Mouse (Mus musculus) bone marrow macrophage, adult 2 months (primary cell): ENCODE data around the gene Med27. TPM values are rescaled to one million over a fixed set of nuclear protein-coding genes. Genes with fewer than 3 reads are reported as not detected.

Experiments
- H3K27ac ChIP-seq: 2 replicates; pipeline ENCODE4 v1.5.1; 2012; ENCODE audit warnings: low read depth, low read length; ENCODE audit not compliant: insufficient read depth
- H3K4me1 ChIP-seq: 2 replicates; pipeline ENCODE4 v1.6.1; 2012; ENCODE audit warnings: low read length; ENCODE audit not compliant: control insufficient read depth, insufficient read depth
- H3K4me3 ChIP-seq: 2 replicates; pipeline ENCODE4 v1.5.1; 2012; ENCODE audit warnings: mild to moderate bottlenecking, low read length, moderate library complexity; ENCODE audit not compliant: insufficient read depth
- CTCF ChIP-seq: IDR thresholded peaks from 2 replicates; pipeline ENCODE4 v1.5.1; 2012; ENCODE audit warnings: low read depth, mild to moderate bottlenecking, low read length, moderate library complexity
- POLR2A ChIP-seq: IDR thresholded peaks from 2 replicates; pipeline ENCODE4 v1.6.1; 2012; ENCODE audit warnings: mild to moderate bottlenecking, low read depth, low read length, borderline replicate concordance
- polyA plus RNA-seq: library from polyadenylated mRNA; stranded (reverse); fragments of >200 nt; gene quantifications from 2 replicates; pipeline ENCODE4 v1.2.4, GENCODE M21; 2012; ENCODE audit not compliant: missing spikeins, insufficient read depth, insufficient read length

Med27 gene
- polyA plus RNA-seq, 1 experiment: 14.2 TPM

DNA sequence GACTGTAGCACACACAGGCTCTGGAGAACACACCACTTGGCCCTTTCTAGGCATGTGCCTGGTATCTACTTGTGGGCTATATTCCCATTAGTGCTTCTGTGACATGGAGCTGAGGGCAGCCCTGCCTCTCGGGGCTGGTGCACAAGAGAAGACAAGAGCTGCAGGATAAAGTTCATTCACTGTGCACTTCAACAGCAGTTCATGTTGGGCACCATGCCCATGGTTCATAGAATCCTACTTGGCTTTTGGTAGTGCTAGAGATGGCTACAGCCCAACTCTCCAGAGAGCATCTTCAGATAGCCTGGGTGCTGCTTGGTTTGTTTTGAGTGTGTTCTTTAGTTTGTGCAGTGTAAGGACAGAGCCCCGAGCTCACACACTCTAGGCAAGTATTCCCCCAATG is 138.9 kb downstream of the Med27 start:
- H3K4me1 ChIP-seq: no peaks in the 10 kb centered on the region
- no peak overlapping the region for H3K27ac ChIP-seq
- no peak overlapping the region for H3K4me3 ChIP-seq
- TF ChIP-seq CTCF: no peak
- no peak for TF ChIP-seq POLR2A

DNA sequence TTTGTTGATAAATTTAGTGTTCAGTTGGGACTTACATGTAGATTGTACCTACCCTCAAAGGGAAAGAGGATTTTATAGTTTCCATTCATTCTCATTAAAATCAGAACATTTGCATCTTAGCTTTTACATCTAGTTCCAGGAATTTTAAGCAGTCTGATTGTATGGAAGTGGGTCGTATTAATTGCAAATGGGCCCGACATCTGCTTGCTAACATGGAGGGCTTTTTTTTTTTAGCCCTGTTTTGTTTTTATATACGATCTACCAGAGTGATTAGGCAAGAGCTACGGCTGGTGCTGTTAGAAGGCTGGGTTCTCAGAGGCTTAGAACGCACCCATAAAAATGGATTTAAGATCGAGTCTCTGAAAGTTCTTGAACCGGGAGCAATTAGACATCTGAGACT is 139.9 kb downstream of the Med27 start:
- Histone ChIP-seq H3K27ac (no peak overlapping the region), H3K4me1 (no peaks in the 10 kb centered on the region), H3K4me3 (no peak overlapping the region)
- no peak for TF ChIP-seq POLR2A
- TF ChIP-seq CTCF: no peak

DNA sequence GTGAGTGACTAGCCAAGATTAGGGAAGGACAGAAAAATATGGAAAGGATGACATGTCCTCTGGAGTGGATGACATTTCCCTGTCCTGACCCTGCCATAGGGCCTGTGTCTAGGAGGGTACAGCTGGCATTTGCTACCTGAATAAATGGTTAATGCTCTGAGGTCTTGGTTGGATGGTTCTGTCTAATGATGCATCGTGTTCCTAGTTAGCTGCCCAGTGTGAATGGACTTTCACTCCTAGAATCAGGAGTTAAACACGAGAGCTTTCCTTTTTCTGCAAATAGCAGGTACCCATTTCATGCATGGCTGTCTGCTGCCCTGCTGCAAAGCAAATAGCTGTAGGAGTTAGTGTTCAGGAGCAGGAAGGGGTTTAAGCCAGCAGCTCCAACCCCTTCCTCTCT is 141.0 kb downstream of the Med27 start:
- TF ChIP-seq POLR2A (no peak), CTCF (no peak)
- no peak overlapping the region for H3K4me3 ChIP-seq
- H3K27ac ChIP-seq: no peak overlapping the region
- no peaks in the 10 kb centered on the region for H3K4me1 ChIP-seq

DNA sequence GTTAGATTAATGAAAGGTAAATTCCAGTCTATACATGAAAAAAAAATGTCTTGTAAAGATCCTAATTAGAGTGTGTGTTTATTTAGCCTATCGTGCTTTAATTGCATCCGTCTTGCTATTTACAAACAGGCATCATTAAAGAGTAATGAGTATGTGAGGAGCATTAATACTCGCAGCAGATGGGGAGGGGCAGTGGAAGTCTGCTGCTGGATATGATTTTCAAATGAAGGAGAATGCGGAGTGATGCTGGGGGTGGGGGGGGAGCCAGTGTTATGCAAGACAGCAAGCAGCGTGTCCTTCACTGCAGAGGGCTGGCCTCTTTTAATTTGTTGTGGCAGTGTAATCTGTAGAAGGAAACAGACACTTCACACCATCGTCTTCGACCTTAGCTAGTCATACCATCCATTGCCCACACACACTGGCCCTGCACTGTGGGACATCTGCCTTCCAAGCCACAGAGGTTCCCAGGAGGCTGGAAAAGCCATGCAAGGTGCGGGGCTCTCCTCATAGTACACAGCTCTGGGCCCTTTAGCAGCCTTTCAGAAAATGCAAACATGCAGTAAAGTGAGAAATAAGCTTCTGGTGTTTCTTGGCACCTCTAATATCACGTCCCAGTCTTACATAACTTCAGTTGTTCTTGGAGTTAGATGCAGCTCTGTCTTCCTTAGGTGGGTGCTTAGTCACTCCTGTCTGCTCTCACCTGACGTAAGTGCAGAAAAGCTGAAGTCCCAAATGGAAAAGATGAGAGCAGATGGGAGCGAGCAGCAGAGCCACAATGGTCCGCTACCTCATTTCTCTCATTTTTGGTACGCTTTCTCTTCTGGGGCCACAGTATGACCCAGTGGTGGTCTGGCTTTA is 142.0 kb downstream of the Med27 start:
- Histone ChIP-seq H3K27ac (no peak overlapping the region), H3K4me3 (no peak overlapping the region), H3K4me1 (no peaks in the 10 kb centered on the region)
- TF ChIP-seq POLR2A (no peak), CTCF (no peak)

DNA sequence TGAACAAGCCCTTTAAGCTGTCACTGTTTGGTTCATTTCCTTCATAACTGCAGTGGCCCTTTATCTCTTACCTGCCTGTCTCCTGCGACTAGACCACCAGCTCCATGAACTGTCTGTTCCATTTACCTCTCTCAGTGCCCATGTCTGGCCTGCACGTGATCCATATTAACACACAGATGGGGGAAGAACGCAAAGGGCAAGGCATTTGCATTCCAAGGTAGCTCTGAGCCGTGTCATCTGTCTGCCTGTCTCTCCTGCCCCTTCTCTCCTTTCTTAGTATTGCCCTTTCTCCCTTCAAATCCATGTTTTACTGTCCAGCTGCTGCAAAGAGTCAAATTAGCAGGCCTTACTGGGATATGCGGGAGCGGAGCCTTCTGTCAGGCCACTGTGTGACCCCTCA is 145.0 kb downstream of the Med27 start:
- TF ChIP-seq POLR2A (no peak), CTCF (no peak)
- H3K27ac ChIP-seq: no peak overlapping the region
- H3K4me3 ChIP-seq: no peak overlapping the region
- H3K4me1 ChIP-seq: no peaks in the 10 kb centered on the region

DNA sequence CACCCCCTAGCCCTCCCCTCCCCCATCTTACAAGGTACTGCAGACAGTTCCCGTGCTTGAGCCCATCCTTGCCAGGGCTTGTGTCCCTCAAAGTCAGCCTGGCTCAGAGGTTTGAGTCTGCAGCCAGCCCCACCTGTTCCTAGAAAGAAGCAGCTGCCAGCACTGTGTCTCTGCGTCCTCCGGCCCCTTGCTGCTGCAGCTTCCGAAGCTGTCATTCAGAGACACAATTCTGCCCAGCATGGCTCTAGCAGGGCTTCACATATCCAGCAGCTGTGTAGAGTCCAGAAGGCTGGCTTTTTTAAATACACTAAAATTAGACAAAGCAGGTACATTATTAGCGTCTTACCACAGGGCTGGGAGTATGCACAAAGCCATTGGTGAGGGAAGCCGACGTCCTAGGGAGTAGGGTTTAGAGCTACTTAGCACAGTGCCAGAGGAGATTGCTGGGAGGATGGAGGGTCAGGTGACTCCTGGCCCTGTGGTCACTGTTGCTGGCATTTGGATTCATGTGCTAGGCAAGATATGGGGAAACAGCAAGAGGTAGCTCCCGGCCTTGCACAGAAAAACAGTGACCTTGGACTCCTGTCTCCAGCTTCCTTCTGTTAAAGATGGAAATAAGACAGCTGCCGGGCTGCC is 146.9 kb downstream of the Med27 start:
- Histone ChIP-seq H3K27ac (no peak overlapping the region), H3K4me1 (no peaks in the 10 kb centered on the region), H3K4me3 (no peak overlapping the region)
- TF ChIP-seq CTCF (no peak), POLR2A (no peak)

DNA sequence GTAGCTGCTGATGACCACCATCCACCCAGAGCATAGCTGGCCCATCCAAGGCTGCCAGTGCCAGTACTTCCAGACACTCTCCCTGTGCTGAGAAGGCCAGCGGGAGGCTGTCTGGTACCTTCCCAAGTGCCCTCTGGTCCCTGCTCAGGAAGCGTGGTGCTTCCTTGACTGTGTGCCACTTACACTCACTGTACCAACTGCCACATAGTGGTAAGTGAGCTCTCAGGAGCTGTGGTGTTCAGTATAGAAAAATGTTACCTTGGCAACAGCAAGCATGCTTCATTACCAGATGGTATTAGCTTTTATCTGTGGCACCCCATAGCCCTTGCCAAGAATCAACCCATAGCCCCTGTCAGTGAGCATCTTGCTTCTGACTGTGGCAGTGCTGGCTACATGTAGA is 148.7 kb downstream of the Med27 start:
- H3K4me1 ChIP-seq: no peaks in the 10 kb centered on the region
- no peak overlapping the region for H3K4me3 ChIP-seq
- TF ChIP-seq POLR2A (no peak), CTCF (no peak)
- H3K27ac ChIP-seq: no peak overlapping the region

DNA sequence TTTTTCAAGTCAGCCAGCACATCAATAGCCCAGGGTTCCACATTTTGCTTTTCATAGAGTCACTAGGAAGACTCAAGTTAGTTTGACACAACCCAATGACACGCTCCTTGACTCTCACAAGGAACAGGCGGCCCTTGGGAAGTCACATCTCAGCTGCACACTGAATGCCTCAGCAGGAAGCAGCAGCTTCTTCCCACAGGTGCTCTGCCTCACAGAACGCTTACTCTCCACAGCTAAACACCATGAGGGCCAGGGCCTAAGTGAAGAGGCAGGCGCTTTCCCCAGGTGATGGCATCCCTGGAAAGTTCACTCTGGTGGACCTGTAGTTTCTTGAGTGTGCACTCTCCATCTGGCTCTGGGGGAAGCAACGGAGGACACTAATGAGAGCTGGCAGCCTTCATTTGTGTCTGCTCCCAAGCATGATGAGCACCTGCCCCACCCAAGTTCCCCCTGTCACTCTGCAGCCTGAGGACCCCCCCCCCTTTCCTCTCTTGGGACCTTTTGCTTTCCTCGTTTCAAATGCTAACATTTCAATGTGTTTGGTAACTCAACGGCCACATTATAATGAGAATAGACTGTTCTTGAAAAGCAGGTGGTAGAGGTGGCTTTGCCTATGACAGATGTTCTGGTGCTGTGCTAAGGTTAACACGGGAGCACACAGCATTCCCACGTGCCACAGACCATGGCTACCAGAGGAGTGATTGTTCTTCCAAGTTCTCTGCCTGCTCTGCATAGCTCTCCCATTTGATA is 154.2 kb downstream of the Med27 start:
- Histone ChIP-seq H3K27ac (no peak overlapping the region), H3K4me3 (no peak overlapping the region), H3K4me1 (no peaks in the 10 kb centered on the region)
- no peak for TF ChIP-seq CTCF
- no peak for TF ChIP-seq POLR2A

DNA sequence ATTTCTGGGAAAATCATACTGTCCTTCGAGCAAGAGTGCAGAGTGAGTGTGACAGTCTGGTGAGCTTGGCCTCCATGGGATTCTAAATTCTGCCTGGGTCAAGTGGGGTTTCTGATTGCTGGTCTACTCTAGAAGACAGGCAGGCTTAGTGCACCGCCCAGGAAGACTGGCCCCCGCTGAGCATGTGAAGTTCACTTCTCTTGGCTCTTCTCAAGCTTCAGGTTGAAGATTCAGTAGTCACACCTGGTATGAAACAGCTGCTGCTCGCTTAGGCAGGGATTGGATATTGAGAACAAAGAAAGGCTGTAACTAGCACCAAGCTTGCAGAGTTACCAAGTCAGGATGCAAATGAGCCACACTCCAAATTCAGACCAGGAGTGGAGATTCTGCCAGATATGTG is 154.8 kb downstream of the Med27 start:
- Histone ChIP-seq H3K4me1 (no peaks in the 10 kb centered on the region), H3K4me3 (no peak overlapping the region), H3K27ac (no peak overlapping the region)
- TF ChIP-seq CTCF (no peak), POLR2A (no peak)

DNA sequence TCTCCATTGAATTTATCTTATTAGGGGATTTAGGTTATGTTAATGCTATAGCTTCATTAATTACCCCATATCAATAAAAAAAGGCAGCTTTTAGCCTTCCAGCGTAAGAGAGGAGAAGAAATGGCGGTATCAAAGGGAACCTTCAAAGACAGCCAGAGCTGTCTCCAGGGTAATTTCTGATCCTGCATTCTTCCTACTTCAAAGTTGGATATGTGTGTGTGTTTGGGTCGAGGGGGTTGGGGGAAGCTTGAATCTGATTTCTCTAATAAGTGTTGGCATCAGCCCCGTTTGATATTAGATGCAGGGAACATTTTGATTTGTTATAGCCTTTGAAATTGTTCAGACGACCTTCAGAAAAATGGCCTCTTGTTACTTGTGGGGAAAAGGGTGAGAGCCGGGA is 158.2 kb downstream of the Med27 start:
- Histone ChIP-seq H3K27ac (no peak overlapping the region), H3K4me3 (no peak overlapping the region), H3K4me1 (no peaks in the 10 kb centered on the region)
- no peak for TF ChIP-seq CTCF
